Mouse (Mus musculus): ENCODE results near the gene Zc3h6. TPM values are rescaled to one million over a fixed set of nuclear protein-coding genes. Genes with fewer than 3 reads are reported as not detected.

Zc3h6 gene
- total and polyA plus RNA-seq, 2 experiments, result 0.20 to 2.5 TPM

GRCm38 (mm10) chr2:129038937-129039631, 71.9 kb downstream of the Zc3h6 start:
- Histone ChIP-seq H3K4me1 (ENCODE audit: control insufficient read depth, insufficient read depth, low read length) (peaks cover 4% of the 10 kb centered on the region), H3K27me3 (ENCODE audit: control insufficient read depth, insufficient read depth, low read length) (peaks cover 11% of the 10 kb centered on the region), H3K4me3 (ENCODE audit: insufficient read depth, low read depth, low read length) (peak overlapping the region; percentile 4; the same call in 1 of the 2 replicates), H3K27ac (replicated peaks; ENCODE audit: insufficient read depth, low read depth, low read length) (no peak overlapping the region), H3K9ac (ENCODE audit: low read depth, low read length) (no peak overlapping the region), H3K36me3 (ENCODE audit: control insufficient read depth, insufficient read depth, low read length) (no peaks in the 10 kb centered on the region), H3K79me2 (ENCODE audit: control insufficient read depth, insufficient read depth, low read length) (no peaks in the 10 kb centered on the region)
- DNase-seq (ENCODE audit: extremely low read depth, low read depth, low spot score), result no peak
- 5% methylated on average over 62 of the region's 62 CpGs for WGBS
- TF ChIP-seq POLR2A (IDR thresholded peaks at IDR 0.05; ENCODE audit: extremely low read depth, insufficient read depth, low read length) (no peak), CTCF (IDR thresholded peaks at IDR 0.05; ENCODE audit: low read depth, low read length) (no peak)

- peaks cover 11% of the 10 kb centered on the region for H3K27me3 ChIP-seq (ENCODE audit: control insufficient read depth, insufficient read depth, low read length)
- WGBS, result 26% methylated on average over 6 of the region's 6 CpGs
- peak; percentile 17 for DNase-seq (ENCODE audit: extremely low read depth, low read depth, low spot score)
Observed at GRCm38 (mm10) chr2:129040567-129040966, 73.4 kb downstream of the Zc3h6 start.

GRCm38 (mm10) chr2:129046172-129046845, 79.1 kb downstream of the Zc3h6 start:
- no peaks in the 10 kb centered on the region for H3K27me3 ChIP-seq (ENCODE audit: control insufficient read depth, insufficient read depth, low read length)
- H3K36me3 ChIP-seq (ENCODE audit: control insufficient read depth, insufficient read depth, low read length), result no peaks in the 10 kb centered on the region
- H3K9ac ChIP-seq (ENCODE audit: low read depth, low read length), result no peak overlapping the region
- no peaks in the 10 kb centered on the region for H3K4me1 ChIP-seq (ENCODE audit: control insufficient read depth, insufficient read depth, low read length)
- WGBS, result 79% methylated on average over 6 of the region's 6 CpGs
- no peaks in the 10 kb centered on the region for H3K79me2 ChIP-seq (ENCODE audit: control insufficient read depth, insufficient read depth, low read length)
- TF ChIP-seq CTCF (IDR thresholded peaks at IDR 0.05; ENCODE audit: low read depth, low read length), result no peak
- no peak for TF ChIP-seq POLR2A (IDR thresholded peaks at IDR 0.05; ENCODE audit: extremely low read depth, insufficient read depth, low read length)
- H3K4me3 ChIP-seq (ENCODE audit: insufficient read depth, low read depth, low read length), result no peak overlapping the region
- no peak overlapping the region for H3K27ac ChIP-seq (replicated peaks; ENCODE audit: insufficient read depth, low read depth, low read length)
- peak; percentile 3 for DNase-seq (ENCODE audit: extremely low read depth, low read depth, low spot score)

More at GRCm38 (mm10) chr2:129040567-129040966, 73.4 kb downstream of the Zc3h6 start:
- Histone ChIP-seq H3K9ac (ENCODE audit: low read depth, low read length) (no peak overlapping the region), H3K79me2 (ENCODE audit: control insufficient read depth, insufficient read depth, low read length) (no peaks in the 10 kb centered on the region), H3K4me1 (ENCODE audit: control insufficient read depth, insufficient read depth, low read length) (peaks cover 4% of the 10 kb centered on the region), H3K27ac (replicated peaks; ENCODE audit: insufficient read depth, low read depth, low read length) (no peak overlapping the region), H3K4me3 (ENCODE audit: insufficient read depth, low read depth, low read length) (no peak overlapping the region), H3K36me3 (ENCODE audit: control insufficient read depth, insufficient read depth, low read length) (no peaks in the 10 kb centered on the region)
- no peak for TF ChIP-seq POLR2A (IDR thresholded peaks at IDR 0.05; ENCODE audit: extremely low read depth, insufficient read depth, low read length)
- TF ChIP-seq CTCF (IDR thresholded peaks at IDR 0.05; ENCODE audit: low read depth, low read length), result peak; percentile 70

- WGBS, result 91% methylated on average over 4 of the region's 4 CpGs
- Histone ChIP-seq H3K27me3 (ENCODE audit: control insufficient read depth, insufficient read depth, low read length) (no peaks in the 10 kb centered on the region), H3K4me1 (ENCODE audit: control insufficient read depth, insufficient read depth, low read length) (no peaks in the 10 kb centered on the region), H3K36me3 (ENCODE audit: control insufficient read depth, insufficient read depth, low read length) (no peaks in the 10 kb centered on the region), H3K79me2 (ENCODE audit: control insufficient read depth, insufficient read depth, low read length) (no peaks in the 10 kb centered on the region), H3K27ac (replicated peaks; ENCODE audit: insufficient read depth, low read depth, low read length) (no peak overlapping the region), H3K9ac (ENCODE audit: low read depth, low read length) (no peak overlapping the region), H3K4me3 (ENCODE audit: insufficient read depth, low read depth, low read length) (no peak overlapping the region)
- DNase-seq (ENCODE audit: extremely low read depth, low read depth, low spot score), result no peak
- TF ChIP-seq POLR2A (IDR thresholded peaks at IDR 0.05; ENCODE audit: extremely low read depth, insufficient read depth, low read length), result no peak
- TF ChIP-seq CTCF (IDR thresholded peaks at IDR 0.05; ENCODE audit: low read depth, low read length), result no peak
Observed at GRCm38 (mm10) chr2:129046846-129047196, 79.6 kb downstream of the Zc3h6 start.

GRCm38 (mm10) chr2:129047811-129048210, 80.6 kb downstream of the Zc3h6 start, which contains the start of gene Vinac1:
TSS of gene Vinac1 (minus strand) at chr2:129048172.
- 83% methylated on average over 8 of the region's 8 CpGs for WGBS
- H3K27me3 ChIP-seq (ENCODE audit: control insufficient read depth, insufficient read depth, low read length), result no peaks in the 10 kb centered on the region
- H3K4me1 ChIP-seq (ENCODE audit: control insufficient read depth, insufficient read depth, low read length), result no peaks in the 10 kb centered on the region
- TF ChIP-seq CTCF (IDR thresholded peaks at IDR 0.05; ENCODE audit: low read depth, low read length), result no peak
- no peak for TF ChIP-seq POLR2A (IDR thresholded peaks at IDR 0.05; ENCODE audit: extremely low read depth, insufficient read depth, low read length)
- no peak within 1 kb of the TSS for H3K27ac ChIP-seq (replicated peaks; ENCODE audit: insufficient read depth, low read depth, low read length)
- no peak for DNase-seq (ENCODE audit: extremely low read depth, low read depth, low spot score)
- H3K36me3 ChIP-seq (ENCODE audit: control insufficient read depth, insufficient read depth, low read length), result no peaks in the 10 kb centered on the region
- no peak within 1 kb of the TSS for H3K9ac ChIP-seq (ENCODE audit: low read depth, low read length)
- H3K4me3 ChIP-seq (ENCODE audit: insufficient read depth, low read depth, low read length), result no peak within 1 kb of the TSS
- no peaks in the 10 kb centered on the region for H3K79me2 ChIP-seq (ENCODE audit: control insufficient read depth, insufficient read depth, low read length)
